Mouse (Mus musculus): ENCODE measurements at regions not wholly inside any gene's neighbourhood (a gene's known extent, or its start where the extent isn't known, plus 50 kb on each side); places are given as distances from the start of the nearest gene placed in this dataset.
A peak's percentile ranks its signal among the peaks of the same experiment; 100 is the strongest.

GRCm38 (mm10) chr12:35725910-35726309, 191.1 kb upstream of the Ahr start:
- peak in 1 of 2 experiments; percentile 16 for DNase-seq (ENCODE audit: low spot score in 2 of 2)

- no peak for DNase-seq (ENCODE audit: low spot score in 2 of 2)
Observed at GRCm38 (mm10) chr12:35724132-35724531, 189.3 kb upstream of the Ahr start.

DNA sequence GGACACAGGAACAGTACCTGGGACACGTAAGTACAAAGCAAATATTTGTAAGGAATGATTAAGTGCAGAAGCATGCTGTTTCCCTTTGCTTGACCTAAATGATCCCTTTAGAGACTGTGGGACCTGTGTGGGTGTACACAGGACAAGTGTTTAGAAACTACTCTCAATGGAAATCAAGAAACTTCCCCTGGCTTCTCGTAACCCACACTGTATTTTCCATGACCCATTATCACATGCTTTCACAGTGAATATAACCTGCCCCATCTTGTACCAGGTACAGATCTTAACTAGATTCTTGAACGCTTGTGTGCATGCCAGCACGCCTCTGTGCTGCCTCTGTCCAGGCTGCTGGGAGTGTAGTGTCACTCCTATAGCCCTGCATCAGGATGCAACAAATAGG, 177.8 kb upstream of the Ahr start:
- DNase-seq (ENCODE audit: low spot score in 2 of 2), result no peak

DNA sequence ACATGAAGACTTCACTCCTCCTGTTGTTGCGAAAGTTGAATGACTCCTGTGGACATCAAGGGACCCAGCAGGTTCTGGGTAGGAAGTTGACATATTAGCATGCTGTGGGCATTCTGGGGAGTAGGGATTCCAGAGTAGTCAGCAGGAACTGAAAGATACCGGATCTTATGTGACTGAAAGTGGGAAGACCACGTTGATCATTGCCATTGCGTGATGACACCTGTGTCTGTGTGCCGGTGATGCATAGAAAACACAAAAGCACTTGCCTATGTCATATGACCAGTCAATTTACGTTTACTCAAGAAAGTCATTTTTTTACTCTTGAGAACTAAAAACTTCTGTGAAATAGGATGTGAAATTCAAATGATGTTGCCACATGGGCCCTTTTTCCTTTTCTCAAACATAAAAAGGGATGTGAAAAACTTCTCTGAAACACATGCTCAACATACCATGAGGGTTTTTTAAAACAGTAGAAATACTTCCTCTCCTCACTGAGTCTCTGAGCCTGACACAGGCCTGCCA, 176.8 kb upstream of the Ahr start:
- DNase-seq (ENCODE audit: low spot score in 2 of 2), result no peak

GRCm38 (mm10) chr12:35710323-35710722, 175.5 kb upstream of the Ahr start:
- no peak for DNase-seq (ENCODE audit: low spot score in 2 of 2)

DNA sequence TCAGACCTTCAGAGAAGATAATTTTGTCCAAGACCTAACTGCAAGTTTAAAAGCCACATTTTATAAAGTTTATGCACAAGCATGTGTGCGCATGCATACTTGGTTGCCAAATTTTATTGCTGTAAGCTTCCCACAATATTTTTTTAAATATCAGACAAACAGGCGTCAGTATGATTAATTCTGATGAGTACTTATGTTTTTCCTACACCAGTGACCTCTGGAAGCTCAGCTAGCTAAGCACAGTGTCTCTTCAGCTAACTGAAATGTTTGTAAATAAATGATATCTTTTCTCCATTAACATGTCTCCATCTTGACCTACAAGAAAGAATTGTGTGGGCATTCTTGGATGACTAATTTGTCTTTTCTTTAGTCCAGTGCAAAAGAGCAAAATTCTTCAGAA, 168.6 kb upstream of the Ahr start:
- DNase-seq (ENCODE audit: low spot score in 2 of 2), result no peak

- no peak for DNase-seq (ENCODE audit: low spot score in 2 of 2)
Observed at GRCm38 (mm10) chr12:35702674-35703073, 167.8 kb upstream of the Ahr start.

DNA sequence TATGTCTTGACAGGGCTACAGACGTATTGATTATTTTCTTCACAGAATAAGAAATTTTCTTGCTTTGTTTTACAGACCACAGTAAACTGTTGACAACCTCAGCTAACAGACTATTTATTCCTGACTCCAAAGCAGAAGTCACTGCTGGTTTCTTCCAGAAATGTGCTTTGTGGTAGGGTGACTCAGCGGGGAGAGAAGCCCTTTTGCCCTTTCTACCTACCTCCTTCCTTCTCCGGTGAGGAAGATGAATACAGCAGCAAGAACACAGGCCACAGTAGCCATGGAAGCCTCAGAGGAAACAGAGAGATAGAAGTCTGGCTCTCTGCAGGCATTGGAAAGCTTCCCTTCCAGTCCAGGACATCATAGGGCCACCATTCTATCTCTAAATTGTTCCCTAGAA, 159.4 kb upstream of the Ahr start:
- DNase-seq (ENCODE audit: low spot score in 2 of 2), result no peak

- DNase-seq (ENCODE audit: low spot score in 2 of 2), result no peak
Observed at GRCm38 (mm10) chr12:35690914-35691313, 156.1 kb upstream of the Ahr start.

DNA sequence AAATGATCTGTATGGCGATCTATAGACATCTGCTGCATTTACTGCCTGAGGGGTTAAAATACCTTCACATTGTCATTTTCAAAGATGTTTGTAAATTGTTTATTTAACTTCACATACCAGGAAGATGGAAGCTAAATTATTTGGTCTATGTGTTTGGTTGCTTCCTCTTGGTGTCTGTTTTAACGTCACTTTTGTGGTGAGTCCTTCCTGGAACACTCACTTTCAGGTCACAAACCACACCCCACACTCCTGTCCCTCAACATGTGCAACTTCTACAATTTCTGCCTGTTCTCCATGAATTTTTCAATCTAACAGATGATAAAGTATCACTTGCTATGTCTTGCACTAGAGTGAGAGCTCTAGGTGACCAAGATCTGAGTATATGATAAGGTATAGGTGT, 151.4 kb upstream of the Ahr start:
- no peak for DNase-seq (ENCODE audit: low spot score in 2 of 2)

- no peak for DNase-seq (ENCODE audit: low spot score in 2 of 2)
Observed at GRCm38 (mm10) chr12:35685189-35685588, 150.4 kb upstream of the Ahr start.

DNA sequence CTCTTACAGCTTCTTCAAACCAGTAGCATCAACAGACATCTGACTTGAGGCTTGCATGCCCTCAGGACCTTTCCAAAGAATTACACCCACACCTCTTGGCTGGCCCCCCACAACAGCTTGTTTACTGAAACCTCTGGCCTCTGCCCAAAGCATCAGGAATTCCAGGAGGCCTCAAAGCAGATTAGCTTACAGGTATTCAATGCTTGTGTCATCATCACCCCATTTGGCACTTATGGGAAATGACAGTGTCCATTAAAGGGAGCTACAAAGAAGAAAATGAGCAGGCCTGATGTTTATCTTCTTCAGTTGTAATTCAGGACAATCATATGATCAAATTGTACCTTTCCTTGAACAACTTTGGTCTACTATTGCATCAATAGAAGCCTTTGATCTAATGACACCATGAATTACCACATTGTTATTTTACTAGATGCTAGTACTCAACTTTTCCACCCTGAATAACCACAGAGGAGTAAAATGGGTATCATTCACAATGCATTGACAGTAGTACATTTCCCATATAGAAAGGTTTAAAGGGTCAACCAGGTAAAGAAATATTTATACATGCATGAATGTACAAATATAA, 147.1 kb upstream of the Ahr start:
- DNase-seq (ENCODE audit: low spot score in 2 of 2), result no peak

GRCm38 (mm10) chr12:35679903-35680302, 145.1 kb upstream of the Ahr start:
- DNase-seq (ENCODE audit: low spot score in 2 of 2), result no peak

DNA sequence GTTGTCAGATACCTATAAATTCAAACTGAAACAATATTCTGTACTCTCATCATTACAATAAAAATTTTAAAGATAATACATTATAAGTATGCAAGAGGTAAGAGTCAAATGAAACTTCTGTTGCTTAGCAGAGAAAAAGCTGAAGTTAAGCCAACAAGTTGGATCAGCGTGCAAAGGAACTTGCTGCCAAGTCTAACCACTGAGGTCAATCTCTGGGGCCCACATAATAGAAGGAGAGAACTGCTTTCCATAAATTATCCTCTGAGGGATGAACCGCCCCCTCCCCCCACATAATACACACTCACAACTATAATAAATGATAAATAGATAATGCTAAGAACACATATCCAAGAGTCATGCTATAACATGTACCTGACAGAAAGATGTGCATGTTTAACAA, 144.2 kb upstream of the Ahr start:
- DNase-seq (ENCODE audit: low spot score in 2 of 2), result no peak

DNA sequence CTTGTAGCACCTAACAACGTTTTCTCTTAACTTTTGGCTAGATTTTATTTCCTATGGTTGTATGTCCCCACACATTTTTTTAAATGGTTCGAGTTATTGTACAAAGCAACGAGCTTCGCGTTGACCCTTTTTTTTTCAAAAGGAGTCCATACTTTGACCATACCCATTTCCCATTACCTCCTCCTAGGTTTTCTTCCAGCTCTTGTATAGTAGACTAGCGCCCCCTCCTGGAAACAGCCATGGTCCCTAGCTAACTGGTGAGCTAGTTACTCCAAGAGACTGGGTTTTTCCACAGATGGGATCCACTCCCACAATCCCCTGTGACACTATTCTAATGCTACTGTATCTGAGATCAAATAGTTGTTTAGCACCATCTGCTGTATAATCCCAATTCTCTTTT, 139.6 kb upstream of the Ahr start:
- peak; percentile 6 to 30 for DNase-seq (ENCODE audit: low spot score in 2 of 2)

DNA sequence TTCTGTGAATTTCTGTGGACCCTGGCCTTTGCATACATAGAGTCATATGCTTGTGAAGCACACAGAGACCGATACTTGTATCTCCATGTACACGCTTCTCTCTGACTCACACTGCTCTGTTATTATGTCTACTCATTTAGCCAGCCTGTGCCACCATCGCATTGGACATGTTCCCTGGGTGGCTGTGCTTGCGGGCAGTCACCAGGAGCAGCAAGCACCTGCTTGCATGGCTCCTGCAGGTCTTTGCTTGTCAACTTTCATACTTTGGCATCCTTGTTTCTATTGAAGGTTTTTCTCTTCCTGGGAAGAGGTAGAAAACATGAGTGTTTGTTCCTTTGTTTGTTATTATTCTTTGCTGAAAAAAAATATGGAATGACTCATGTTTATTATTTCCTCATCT, 136.1 kb upstream of the Ahr start:
- no peak for DNase-seq (ENCODE audit: low spot score in 2 of 2)

- no peak for DNase-seq (ENCODE audit: low spot score in 2 of 2)
Observed at GRCm38 (mm10) chr12:35668716-35669115, 133.9 kb upstream of the Ahr start.

DNA sequence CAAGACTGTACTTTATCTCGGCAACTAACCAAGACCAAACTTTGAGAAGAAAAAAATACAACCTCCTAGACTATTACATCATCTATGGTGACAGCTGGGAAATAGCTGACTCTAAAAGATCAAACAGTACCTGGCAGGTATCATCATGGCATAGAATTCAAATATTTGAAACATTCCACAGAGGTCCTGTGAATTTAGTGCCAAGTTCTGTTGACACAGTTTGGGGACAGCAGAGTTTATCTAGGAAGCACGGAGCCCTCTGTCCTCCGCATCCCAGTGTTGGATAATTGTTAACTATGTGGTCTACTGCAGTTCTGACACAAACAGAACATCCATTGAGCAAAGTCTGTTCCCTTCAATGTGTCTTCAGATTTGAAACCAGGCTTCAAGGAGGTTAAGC, 132.9 kb upstream of the Ahr start:
- no peak for DNase-seq (ENCODE audit: low spot score in 2 of 2)

DNA sequence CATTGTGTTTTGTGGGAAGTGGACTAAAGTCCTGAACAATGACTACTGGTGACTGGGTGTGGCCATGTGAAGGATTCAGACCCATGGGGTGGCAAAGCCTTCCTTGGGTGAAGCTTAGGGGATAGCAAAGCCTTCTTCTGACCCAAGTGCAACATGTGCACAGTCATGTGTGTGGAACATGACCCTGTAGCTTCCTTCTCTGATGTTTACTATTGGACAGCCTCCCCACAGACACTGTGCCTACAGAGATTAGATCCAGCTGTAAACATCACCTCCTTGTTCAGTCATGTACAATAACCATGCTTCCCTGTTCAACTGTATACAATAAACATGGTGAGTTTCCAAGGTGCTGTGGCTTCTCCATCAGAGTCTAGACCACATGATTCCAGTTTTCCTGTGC, 132.4 kb upstream of the Ahr start:
- no peak for DNase-seq (ENCODE audit: low spot score in 2 of 2)

DNA sequence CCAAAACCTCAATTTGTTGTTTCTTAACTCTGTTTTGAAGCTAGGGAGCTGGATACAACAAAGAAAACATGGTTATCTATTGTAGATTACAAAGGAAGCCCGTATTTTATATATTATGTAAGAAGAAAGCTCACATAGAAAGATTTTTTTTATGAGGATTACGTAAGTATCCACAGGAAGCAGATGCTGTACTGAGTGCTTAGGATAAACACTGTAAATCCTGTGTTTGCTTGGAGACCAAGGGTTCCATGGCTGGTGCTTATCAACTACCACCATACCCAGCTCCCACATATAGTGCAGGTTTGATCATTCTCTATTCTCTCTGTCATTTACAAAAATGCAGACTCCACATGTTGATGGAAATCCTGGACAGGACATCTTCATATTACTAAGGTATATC, 131.2 kb upstream of the Ahr start:
- no peak for DNase-seq (ENCODE audit: low spot score in 2 of 2)

DNA sequence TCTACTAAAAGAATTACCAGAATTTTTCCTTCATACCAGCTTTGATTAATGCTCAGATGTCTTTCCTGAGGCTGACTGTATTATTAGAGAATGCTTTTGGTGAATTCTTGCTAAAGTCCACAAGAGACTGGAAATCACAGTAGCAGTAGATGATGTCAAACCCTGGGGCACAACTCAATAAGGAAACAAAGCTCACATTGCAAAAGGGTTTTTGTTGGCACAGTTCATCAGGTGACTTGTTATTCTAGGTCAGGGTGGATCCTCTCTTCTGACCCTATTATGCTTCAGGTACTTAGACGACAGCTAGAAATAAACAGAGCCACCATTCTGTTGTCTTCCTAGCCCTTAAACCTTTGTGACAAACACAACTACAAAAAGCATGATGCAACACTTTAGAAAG, 128.2 kb upstream of the Ahr start:
- no peak for DNase-seq (ENCODE audit: low spot score in 2 of 2)

GRCm38 (mm10) chr12:35656563-35656962, 121.7 kb upstream of the Ahr start:
- no peak for DNase-seq (ENCODE audit: low spot score in 2 of 2)

GRCm38 (mm10) chr12:35649772-35650171, 114.9 kb upstream of the Ahr start:
- no peak for DNase-seq (ENCODE audit: low spot score in 2 of 2)

- no peak for DNase-seq (ENCODE audit: low spot score in 2 of 2)
Observed at GRCm38 (mm10) chr12:35642473-35642872, 107.6 kb upstream of the Ahr start.
